Mouse (Mus musculus) urinary bladder, postnatal 25 days (tissue): ENCODE measurements around the gene Zfyve19.
A peak's percentile ranks its signal among the peaks of the same experiment; 100 is the strongest.

Experiments used
- DNase-seq: peaks from one replicate; pipeline ENCODE4 v3.0.0; 2022; ENCODE audit warnings: low spot score

Zfyve19 gene

GRCm38 (mm10) chr2:119196316-119197108 is 11.9 kb upstream of the Zfyve19 start:
- no peak for DNase-seq

- DNase-seq: no peak
These were observed 10.9 kb upstream of the Zfyve19 start for GRCm38 (mm10) chr2:119197493-119197892.

- DNase-seq: no peak
These were observed 10.4 kb upstream of the Zfyve19 start for GRCm38 (mm10) chr2:119198049-119198448.

- DNase-seq: no peak
These were observed 9.5 kb upstream of the Zfyve19 start for GRCm38 (mm10) chr2:119198934-119199333.

GRCm38 (mm10) chr2:119202914-119203453 is 5.4 kb upstream of the Zfyve19 start:
- DNase-seq: no peak

- no peak for DNase-seq
These were observed 4.5 kb upstream of the Zfyve19 start for GRCm38 (mm10) chr2:119203871-119204460.

- no peak for DNase-seq
These were observed 465 bp upstream of the Zfyve19 start for GRCm38 (mm10) chr2:119207961-119208343.

- no peak for DNase-seq
These were observed 725 bp downstream of the Zfyve19 start for GRCm38 (mm10) chr2:119209176-119209507.

GRCm38 (mm10) chr2:119229775-119230704 is 21.6 kb downstream of the Zfyve19 start, which contains the start of gene Ppp1r14d:
Gene Ppp1r14d (minus strand): TSS chr2:119229906.
- no peak for DNase-seq

GRCm38 (mm10) chr2:119236682-119237209 is 28.3 kb downstream of the Zfyve19 start:
- DNase-seq: no peak

GRCm38 (mm10) chr2:119237210-119237870 is 28.9 kb downstream of the Zfyve19 start, which contains the start of gene Spint1:
Gene Spint1 (plus strand): TSS chr2:119237362.
- DNase-seq: peak; percentile 73

- no peak for DNase-seq
These were observed 29.4 kb downstream of the Zfyve19 start for GRCm38 (mm10) chr2:119237871-119238220.

- no peak for DNase-seq
These were observed 30.3 kb downstream of the Zfyve19 start for GRCm38 (mm10) chr2:119238671-119239070.

GRCm38 (mm10) chr2:119240075-119240818 is 31.8 kb downstream of the Zfyve19 start:
- DNase-seq: no peak

- no peak for DNase-seq
These were observed 32.4 kb downstream of the Zfyve19 start for GRCm38 (mm10) chr2:119240819-119241186.

GRCm38 (mm10) chr2:119242548-119242947 is 34.1 kb downstream of the Zfyve19 start:
- DNase-seq: no peak

- no peak for DNase-seq
These were observed 36.8 kb downstream of the Zfyve19 start for GRCm38 (mm10) chr2:119245246-119245645.

- no peak for DNase-seq
These were observed 39.5 kb downstream of the Zfyve19 start for GRCm38 (mm10) chr2:119247904-119248303.

- peak; percentile 59 for DNase-seq
These were observed 41.2 kb downstream of the Zfyve19 start for GRCm38 (mm10) chr2:119249592-119250061.

- no peak for DNase-seq
These were observed 42.0 kb downstream of the Zfyve19 start for GRCm38 (mm10) chr2:119250377-119250776.
